ENCODE assay signal across 10 mouse cellular contexts in the genomic region with DNA sequence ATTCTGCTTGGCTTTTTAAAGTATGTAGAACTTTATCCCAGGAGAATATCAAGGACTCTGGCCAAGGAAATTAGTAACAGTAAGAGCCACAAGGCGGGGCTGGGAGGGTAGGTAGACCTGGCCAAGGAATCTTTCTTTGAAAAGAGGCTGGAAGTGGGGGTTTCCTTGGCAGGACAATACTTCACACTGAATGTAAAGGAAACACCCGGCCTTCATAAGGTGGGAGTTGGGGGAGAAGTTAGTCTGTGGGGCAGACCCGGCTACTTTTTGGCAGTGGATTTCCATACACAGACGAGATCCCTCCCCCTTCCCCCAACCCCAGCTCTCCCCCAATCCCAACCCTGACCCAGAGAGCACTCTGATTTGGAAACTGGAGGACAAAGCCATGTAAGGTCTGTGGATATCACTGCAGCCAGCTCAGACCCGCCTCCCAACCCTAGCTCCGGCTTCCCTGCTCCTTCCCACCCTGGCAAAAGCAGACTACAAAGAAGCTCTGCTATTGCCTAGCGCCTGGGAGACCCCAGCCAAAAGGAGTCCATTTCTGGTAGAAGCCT. TPM values are rescaled to one million over a fixed set of nuclear protein-coding genes. Genes with fewer than 3 reads are reported as not detected.
A peak's percentile ranks its signal among the peaks of the same experiment; 100 is the strongest.
DNase-seq lines count a peak whose midpoint lies in the region; ATAC-seq and TF ChIP-seq lines count a peak whose summit lies in the region.
"Had no signal": no experiment of that assay in that cellular context is flagged by ENCODE, and none has a peak within 500 bp of the region (broad histone marks: within the 10 kb centered on the region; RNA-seq: fewer than 3 reads in every experiment).

Gene Aoc3 (plus strand): TSS at position 235 of the 554 bp plus-strand sequence.

- no peaks in the 10 kb centered on the region; the same call in 1 of the 2 replicates for H3K4me1 ChIP-seq in lung, embryonic 15.5 days
- H3K4me1 ChIP-seq in embryonic facial prominence, embryonic 14.5 days (ENCODE audit: control insufficient read depth, insufficient read depth, low read length) = no peaks in the 10 kb centered on the region
- peaks cover 15% of the 10 kb centered on the region for H3K4me1 ChIP-seq in heart, embryonic 15.5 days (replicated peaks)
- peaks cover 9% of the 10 kb centered on the region; the same call in 1 of the 2 replicates for H3K4me1 ChIP-seq in stomach, embryonic 16.5 days (ENCODE audit: control insufficient read depth, insufficient read depth, low read length)

- 59% methylated on average over 7 of the region's 7 CpGs for WGBS in lung, embryonic 15.5 days
- WGBS in embryonic facial prominence, embryonic 14.5 days = 53% methylated on average over 7 of the region's 7 CpGs
- 44% methylated on average over 7 of the region's 7 CpGs for WGBS in heart, embryonic 15.5 days
- 56% methylated on average over 7 of the region's 7 CpGs for WGBS in stomach, embryonic 16.5 days

- TF ChIP-seq CTCF in layer of hippocampus, adult 2 months (conservative IDR thresholded peaks at IDR 0.05) = no peak

- no peaks in the 10 kb centered on the region for H3K9me3 ChIP-seq in lung, embryonic 15.5 days
- H3K9me3 ChIP-seq in embryonic facial prominence, embryonic 14.5 days (ENCODE audit: control insufficient read depth, low read length) = no peaks in the 10 kb centered on the region
- no peaks in the 10 kb centered on the region for H3K9me3 ChIP-seq in heart, embryonic 15.5 days (replicated peaks)
- no peaks in the 10 kb centered on the region for H3K9me3 ChIP-seq in stomach, embryonic 16.5 days (replicated peaks; ENCODE audit: control insufficient read depth, low read length)
- H3K9me3 ChIP-seq: G1E had no signal

- no peaks in the 10 kb centered on the region for H3K27me3 ChIP-seq in lung, embryonic 15.5 days
- H3K27me3 ChIP-seq in embryonic facial prominence, embryonic 14.5 days (replicated peaks; ENCODE audit: control insufficient read depth, insufficient read depth, low read length) = no peaks in the 10 kb centered on the region
- no peaks in the 10 kb centered on the region for H3K27me3 ChIP-seq in heart, embryonic 15.5 days
- no peaks in the 10 kb centered on the region for H3K27me3 ChIP-seq in stomach, embryonic 16.5 days (ENCODE audit: control insufficient read depth, insufficient read depth, low read length)

- no peak within 1 kb of the TSS for H3K4me3 ChIP-seq in lung, embryonic 15.5 days
- no peak within 1 kb of the TSS for H3K4me3 ChIP-seq in embryonic facial prominence, embryonic 14.5 days (ENCODE audit: low read depth, low read length)
- H3K4me3 ChIP-seq in heart, embryonic 15.5 days = peak within 1 kb of the TSS; percentile 25
- peak within 1 kb of the TSS; percentile 18 for H3K4me3 ChIP-seq in stomach, embryonic 16.5 days (replicated peaks; ENCODE audit: low read length)
- no peak within 1 kb of the TSS for H3K4me3 ChIP-seq in layer of hippocampus, adult 2 months

- H3K9ac ChIP-seq in lung, embryonic 15.5 days = no peak within 1 kb of the TSS
- 0 out of 2 replicates have a peak within 1 kb of the TSS, but pooled peaks have one; percentile 5 for H3K9ac ChIP-seq in embryonic facial prominence, embryonic 14.5 days (ENCODE audit: low read depth, low read length)
- H3K9ac ChIP-seq in heart, embryonic 15.5 days = no peak within 1 kb of the TSS
- H3K9ac ChIP-seq in stomach, embryonic 16.5 days (ENCODE audit: low read length) = peak within 1 kb of the TSS; percentile 41; the same call in 1 of the 2 replicates

- peak within 1 kb of the TSS; percentile 13; the same call in 1 of the 2 replicates for H3K4me2 ChIP-seq in lung, embryonic 15.5 days
- no peak within 1 kb of the TSS for H3K4me2 ChIP-seq in embryonic facial prominence, embryonic 14.5 days (ENCODE audit: low read depth, low read length)
- H3K4me2 ChIP-seq in heart, embryonic 15.5 days = peak within 1 kb of the TSS; percentile 40
- H3K4me2 ChIP-seq in stomach, embryonic 16.5 days (ENCODE audit: low read depth, low read length) = peak within 1 kb of the TSS; percentile 31; the same call in 1 of the 2 replicates

- peaks cover 4% of the 10 kb centered on the region; the same call in 1 of the 2 replicates for H3K36me3 ChIP-seq in lung, embryonic 15.5 days
- peaks cover 8% of the 10 kb centered on the region for H3K36me3 ChIP-seq in embryonic facial prominence, embryonic 14.5 days (ENCODE audit: control insufficient read depth, insufficient read depth, low read length)
- peaks cover 3% of the 10 kb centered on the region; the same call in 1 of the 2 replicates for H3K36me3 ChIP-seq in heart, embryonic 15.5 days
- H3K36me3 ChIP-seq in stomach, embryonic 16.5 days (ENCODE audit: control insufficient read depth, insufficient read depth, low read length) = peaks cover 2% of the 10 kb centered on the region; the same call in 1 of the 2 replicates

- no peak for DNase-seq in lung, postnatal 10 days
- DNase-seq in embryonic facial prominence, embryonic 14.5 days (ENCODE audit: low spot score) = peak; percentile 94
- DNase-seq in layer of hippocampus, adult 2 months (ENCODE audit: low spot score in 2 of 2) = no peak
- DNase-seq: right cerebral cortex, postnatal 4 days had no signal

- H3K27ac ChIP-seq in lung, embryonic 15.5 days = no peak within 1 kb of the TSS
- peak within 1 kb of the TSS; percentile 72 for H3K27ac ChIP-seq in embryonic facial prominence, embryonic 14.5 days (replicated peaks; ENCODE audit: low read depth, low read length)
- peak within 1 kb of the TSS; percentile 75 for H3K27ac ChIP-seq in heart, embryonic 15.5 days
- peak within 1 kb of the TSS; percentile 64 for H3K27ac ChIP-seq in stomach, embryonic 16.5 days (ENCODE audit: low read length)
- H3K27ac ChIP-seq in layer of hippocampus, adult 2 months = no peak within 1 kb of the TSS

- ATAC-seq in lung, embryonic 15.5 days (ENCODE audit: borderline replicate concordance, extremely low read depth, low FRiP score, low TSS enrichment) = 0 out of 2 replicates have a peak, but pooled peaks have one; percentile 36
- peak; percentile 60 for ATAC-seq in embryonic facial prominence, embryonic 14.5 days (ENCODE audit: low read depth)
- ATAC-seq in heart, embryonic 15.5 days (replicated peaks; ENCODE audit: insufficient number of reproducible peaks, insufficient read depth, low FRiP score, low read depth) = peak; percentile 68
- ATAC-seq in stomach, embryonic 16.5 days (ENCODE audit: insufficient read depth, low FRiP score) = peak; percentile 74
- no peak for ATAC-seq in activated CD4-positive, CD25-positive, alpha-beta regulatory T cell, adult 4 months
- no peak for ATAC-seq in monocyte, adult 5-6 weeks (replicated peaks; ENCODE audit: insufficient number of reproducible peaks, low FRiP score, low TSS enrichment, poor library complexity, severe bottlenecking)

RNA-seq across cellular contexts. Expression of gene Aoc3, which starts in this region (rescaled TPM):
- 1.3 and 1.4 TPM in 2 replicates for polyA plus RNA-seq in lung, embryonic 15.5 days (2015; fragmentation: Nextera tagmentation; extraction: Ambion mirVana)
- polyA plus RNA-seq in embryonic facial prominence, embryonic 14.5 days (2014; fragmentation: Nextera tagmentation; extraction: Ambion mirVana) = 2.0 and 2.4 TPM in 2 replicates
- polyA plus RNA-seq in heart, embryonic 15.5 days (2015; fragmentation: Nextera tagmentation; extraction: Ambion mirVana) = 1.9 and 2.7 TPM in 2 replicates
- 3.5 TPM in 2 replicates for polyA plus RNA-seq in stomach, embryonic 16.5 days (2015; fragmentation: Nextera tagmentation; extraction: Ambion mirVana)
- not detected for polyA plus RNA-seq in activated CD4-positive, CD25-positive, alpha-beta regulatory T cell, adult 4 months (2017; shearing (Covaris generic))
- not detected in 3 replicates for total RNA-seq in monocyte, adult 5-6 weeks (2017)
- total RNA-seq in layer of hippocampus, adult 2 months (2021) = under 1 TPM; 0.64 to 0.74 TPM

Comparison
In these comparisons a context has a peak if more than half of its experiments do, and no peak if none do; other contexts are left out.
1. ATAC-seq: peak in lung, embryonic 15.5 days (single experiment), embryonic facial prominence, embryonic 14.5 days (single experiment), heart, embryonic 15.5 days (single experiment) and stomach, embryonic 16.5 days (single experiment); none in activated CD4-positive, CD25-positive, alpha-beta regulatory T cell, adult 4 months (single experiment) and monocyte, adult 5-6 weeks (single experiment).
2. H3K27ac ChIP-seq: peak in embryonic facial prominence, embryonic 14.5 days (single experiment), heart, embryonic 15.5 days (single experiment) and stomach, embryonic 16.5 days (single experiment); none in lung, embryonic 15.5 days (single experiment) and layer of hippocampus, adult 2 months (single experiment).
3. H3K4me3 ChIP-seq: peak in heart, embryonic 15.5 days (single experiment) and stomach, embryonic 16.5 days (single experiment); none in lung, embryonic 15.5 days (single experiment), embryonic facial prominence, embryonic 14.5 days (single experiment) and layer of hippocampus, adult 2 months (single experiment).
4. H3K9ac ChIP-seq: peak in embryonic facial prominence, embryonic 14.5 days (single experiment) and stomach, embryonic 16.5 days (single experiment); none in lung, embryonic 15.5 days (single experiment) and heart, embryonic 15.5 days (single experiment).